Mouse (Mus musculus) CH12.LX (cell line): ENCODE measurements around the gene Kpna6. TPM values are rescaled to one million over a fixed set of nuclear protein-coding genes. Genes with fewer than 3 reads are reported as not detected.
A peak's percentile ranks its signal among the peaks of the same experiment; 100 is the strongest.

Experiments used
- DNase-seq: peaks from one replicate; pipeline ENCODE4 v3.0.0-alpha.2; 2013; ENCODE audit errors: extremely low read depth
- H3K27ac ChIP-seq: 2 replicates; pipeline ENCODE4 v1.5.1; 2012; ENCODE audit warnings: low read depth, mild to moderate bottlenecking, control low read depth, moderate library complexity; ENCODE audit not compliant: insufficient read depth
- H3K27me3 ChIP-seq: replicated peaks from 2 replicates; pipeline ENCODE3; 2012; ENCODE audit warnings: inconsistent platforms
- H3K36me3 ChIP-seq, 2 experiments: replicated peaks in 1 of 2; 2 replicates each; pipeline versions ENCODE3 to v1.6.1; 2012; ENCODE audit warnings: inconsistent platforms in 1 of 2, low read length in 1 of 2, mild to moderate bottlenecking in 1 of 2, mixed read lengths in 1 of 2, moderate library complexity in 1 of 2; ENCODE audit not compliant: control insufficient read depth in 1 of 2, insufficient read depth in 1 of 2
- H3K4me1 ChIP-seq, 2 experiments: 2 replicates each; pipeline ENCODE4 v1.6.1; 2012; ENCODE audit warnings: inconsistent platforms in 1 of 2, moderate library complexity in 1 of 2; ENCODE audit not compliant: insufficient read depth in 2 of 2, control insufficient read depth in 1 of 2
- H3K4me2 ChIP-seq: 2 replicates; pipeline ENCODE4 v1.6.1; 2012; ENCODE audit warnings: low read depth, mild to moderate bottlenecking, control low read depth; ENCODE audit not compliant: poor library complexity, insufficient read depth, severe bottlenecking
- H3K4me3 ChIP-seq, 3 experiments: fragments of 150-350 bp in 1 of 3; sonication (generic) in 1 of 3; replicated peaks in 1 of 3; 2 replicates each; pipeline versions ENCODE3 to v1.5.1; 2011 to 2012; ENCODE audit warnings: low read depth in 2 of 3, low read length in 2 of 3, mild to moderate bottlenecking in 2 of 3, moderate library complexity in 2 of 3, control low read depth in 1 of 3, improper control_type of control experiment in 1 of 3, inconsistent platforms in 1 of 3, mixed read lengths in 1 of 3; ENCODE audit not compliant: poor library complexity in 1 of 3
- H3K79me2 ChIP-seq: replicated peaks from 2 replicates; pipeline ENCODE4 v1.6.1; 2012; ENCODE audit warnings: mild to moderate bottlenecking, moderate library complexity; ENCODE audit not compliant: control insufficient read depth, poor library complexity, insufficient read depth, severe bottlenecking; ENCODE audit errors: extremely low read depth
- H3K9ac ChIP-seq: 2 replicates; pipeline ENCODE4 v1.6.1; 2012; ENCODE audit warnings: low read depth, mild to moderate bottlenecking, control low read depth, moderate library complexity; ENCODE audit not compliant: insufficient read depth
- H3K9me3 ChIP-seq: replicated peaks from 2 replicates; pipeline ENCODE3; 2012; ENCODE audit warnings: low read length, inconsistent platforms, mixed read lengths
- BHLHE40 ChIP-seq: IDR thresholded peaks from 2 replicates; pipeline ENCODE4 v1.6.1; 2011; ENCODE audit warnings: mild to moderate bottlenecking, low read depth, low read length, improper control_type of control experiment
- CTCF ChIP-seq, 2 experiments: IDR thresholded peaks in 1 of 2; conservative IDR thresholded peaks in 1 of 2; 2 replicates each; pipeline ENCODE4 v1.5.1; 2011 to 2012; ENCODE audit warnings: low read depth in 2 of 2, low read length in 2 of 2, improper control_type of control experiment in 1 of 2, inconsistent platforms in 1 of 2, mild to moderate bottlenecking in 1 of 2, moderate library complexity in 1 of 2
- ELF1 ChIP-seq: IDR thresholded peaks from 2 replicates; pipeline ENCODE4 v1.6.1; 2014; ENCODE audit warnings: low read depth, mild to moderate bottlenecking, inconsistent platforms, low read length, improper control_type of control experiment
- EP300 ChIP-seq: IDR thresholded peaks from 2 replicates; pipeline ENCODE4 v1.6.1; 2011; ENCODE audit warnings: low read length, improper control_type of control experiment
- ETS1 ChIP-seq: conservative IDR thresholded peaks from 2 replicates; pipeline ENCODE4 v1.6.1; 2012; ENCODE audit warnings: low read depth, mild to moderate bottlenecking, inconsistent platforms, low read length, improper control_type of control experiment, moderate library complexity
- GABPA ChIP-seq: IDR thresholded peaks from 2 replicates; pipeline ENCODE4 v1.6.1; 2012; ENCODE audit warnings: low read depth, low read length, improper control_type of control experiment, inconsistent platforms; ENCODE audit not compliant: insufficient replicate concordance
- JUN ChIP-seq: IDR thresholded peaks from 2 replicates; pipeline ENCODE4 v1.6.1; 2011; ENCODE audit warnings: low read depth, mild to moderate bottlenecking, low read length, improper control_type of control experiment, moderate library complexity; ENCODE audit not compliant: insufficient read depth
- KAT2A ChIP-seq: IDR thresholded peaks from 2 replicates; pipeline ENCODE4 v1.6.1; 2012; ENCODE audit warnings: low read length, improper control_type of control experiment, inconsistent platforms; ENCODE audit not compliant: insufficient replicate concordance
- MAX ChIP-seq: IDR thresholded peaks from 2 replicates; pipeline ENCODE4 v1.6.1; 2011; ENCODE audit warnings: low read length, improper control_type of control experiment
- MAZ ChIP-seq: IDR thresholded peaks from 2 replicates; pipeline ENCODE4 v1.6.1; 2012; ENCODE audit warnings: low read depth, mild to moderate bottlenecking, inconsistent platforms, low read length, improper control_type of control experiment, moderate library complexity
- MXI1 ChIP-seq: IDR thresholded peaks from 2 replicates; pipeline ENCODE4 v1.6.1; 2011; ENCODE audit warnings: mild to moderate bottlenecking, low read depth, low read length, improper control_type of control experiment
- MYC ChIP-seq: IDR thresholded peaks from 2 replicates; pipeline ENCODE4 v1.6.1; 2011; ENCODE audit warnings: low read depth, mild to moderate bottlenecking, improper control_type of control experiment, low read length
- NRF1 ChIP-seq: IDR thresholded peaks from 2 replicates; pipeline ENCODE4 v1.6.1; 2014; ENCODE audit warnings: low read depth, mild to moderate bottlenecking, inconsistent platforms, low read length, improper control_type of control experiment, moderate library complexity
- PAX5 ChIP-seq: IDR thresholded peaks from 2 replicates; pipeline ENCODE4 v1.6.1; 2012; ENCODE audit warnings: low read length, inconsistent platforms, mixed read lengths
- POLR2A ChIP-seq: IDR thresholded peaks from 2 replicates; pipeline ENCODE4 v1.6.1; 2011; ENCODE audit warnings: low read depth, mild to moderate bottlenecking, improper control_type of control experiment, low read length
- POLR2AphosphoS2 ChIP-seq: IDR thresholded peaks from 2 replicates; pipeline ENCODE4 v1.6.1; 2011; ENCODE audit warnings: low read depth, low read length, improper control_type of control experiment
- RCOR1 ChIP-seq: conservative IDR thresholded peaks from 2 replicates; pipeline ENCODE4 v1.6.1; 2012; ENCODE audit warnings: low read depth, mild to moderate bottlenecking, inconsistent platforms, low read length, improper control_type of control experiment
- SMC3 ChIP-seq: IDR thresholded peaks from 2 replicates; pipeline ENCODE4 v1.6.1; 2011; ENCODE audit warnings: low read depth, low read length, improper control_type of control experiment
- TCF12 ChIP-seq: IDR thresholded peaks from 2 replicates; pipeline ENCODE4 v1.6.1; 2014; ENCODE audit warnings: low read depth, mild to moderate bottlenecking, inconsistent platforms, low read length, improper control_type of control experiment
- USF2 ChIP-seq: conservative IDR thresholded peaks from 2 replicates; pipeline ENCODE4 v1.6.1; 2011; ENCODE audit warnings: low read depth, low read length, improper control_type of control experiment
- ZNF384 ChIP-seq: IDR thresholded peaks from 2 replicates; pipeline ENCODE4 v1.6.1; 2012; ENCODE audit warnings: low read depth, low read length, improper control_type of control experiment, inconsistent platforms
- dilution Hi-C: fragments of 300-500 bp; cut with MboI; formaldehyde crosslinking; loops from 2 replicates; pipeline ENCODE4 v1.14.3; 2020; ENCODE audit warnings: low sequenced_read_pairs; ENCODE audit not compliant: extremely low pct_unique_long_range_greater_than_20kb, extremely low pct_ligation_motif_present
- in situ Hi-C: fragments of 300-500 bp; cut with MboI; formaldehyde crosslinking; loops from 3 replicates; pipeline ENCODE4 v1.14.3; 2019; ENCODE audit warnings: low sequenced_read_pairs, low pct_ligation_motif_present, low pct_unique_long_range_greater_than_20kb, mixed read lengths
- polyA plus RNA-seq: library from polyadenylated mRNA; unstranded; fragments of >175 nt; gene quantifications from 2 replicates; pipeline ENCODE4 v1.2.1, GENCODE M21; 2012; ENCODE audit warnings: low read depth; ENCODE audit not compliant: insufficient read length
- total RNA-seq, 2 experiments: library from RNA; depleted of rRNA; stranded (reverse); fragments of 300-350 nt in 1 of 2; fragments of >200 nt in 1 of 2; gene quantifications; 2 replicates each; pipeline ENCODE4 v1.2.3; 2012 to 2014

Gene Kpna6
- total and polyA plus RNA-seq, 3 experiments: 17.3 to 25.8 (median 19.6) TPM

- Histone ChIP-seq H3K4me3 (peak within 1 kb of the TSS; percentile 31 to 77 (median 54)), H3K36me3 (peaks cover 27 to 47% of the 10 kb centered on the region in 2 experiments), H3K4me2 (peak within 1 kb of the TSS; percentile 35), H3K27ac (peak within 1 kb of the TSS; percentile 29), H3K9ac (peak within 1 kb of the TSS; percentile 46; the same call in 1 of the 2 replicates), H3K27me3 (no peaks in the 10 kb centered on the region), H3K9me3 (no peaks in the 10 kb centered on the region), H3K4me1 (peaks cover 11 to 63% of the 10 kb centered on the region in 2 experiments), H3K79me2 (no peaks in the 10 kb centered on the region)
- 0 out of 2 replicates have a peak, but pooled peaks have one; percentile 11 for TF ChIP-seq MXI1
- no peak for TF ChIP-seq POLR2A
- TF ChIP-seq BHLHE40: 0 out of 2 replicates have a peak, but pooled peaks have one; percentile 10
- no peak for DNase-seq
- in situ Hi-C loops: loop anchor here (25.0 kb wide), 1 partner anchor 261 kb away; no protein-coding TSS in a partner anchor
- dilution Hi-C loops: no loop called here
These were observed 48.9 kb downstream of the Kpna6 start, which contains the start of gene Ccdc28b for GRCm38 (mm10) chr4:129623681-129624091. Gene Ccdc28b (minus strand): TSS chr4:129623947.

GRCm38 (mm10) chr4:129622803-129623535, 49.6 kb downstream of the Kpna6 start:
- TF ChIP-seq POLR2AphosphoS2 (no peak), MAX (no peak), MAZ (no peak), CTCF (conservative IDR thresholded peaks at IDR 0.05 in 1 of 2, IDR thresholded peaks at IDR 0.05 in 1 of 2; ENCODE audit: low read depth in 2 of 2, low read length in 2 of 2) (no peak), ETS1 (no peak), NRF1 (no peak), TCF12 (no peak), BHLHE40 (no peak), PAX5 (no peak), EP300 (no peak), RCOR1 (no peak), GABPA (no peak), MYC (no peak), KAT2A (no peak), ELF1 (no peak), JUN (no peak), SMC3 (no peak), ZNF384 (no peak), USF2 (no peak)
- Histone ChIP-seq H3K36me3 (peaks cover 20 to 40% of the 10 kb centered on the region in 2 experiments), H3K9me3 (no peaks in the 10 kb centered on the region), H3K4me1 (peaks cover 11 to 67% of the 10 kb centered on the region in 2 experiments), H3K27ac (no peak overlapping the region), H3K4me3 (peak overlapping the region in 2 of 3 experiments; percentile 54 to 77), H3K79me2 (no peaks in the 10 kb centered on the region), H3K4me2 (peak overlapping the region; percentile 10), H3K9ac (peak overlapping the region; percentile 46; the same call in 1 of the 2 replicates), H3K27me3 (no peaks in the 10 kb centered on the region)
- dilution Hi-C loops: no loop called here
- DNase-seq: no peak
- in situ Hi-C loops: loop anchor here (25.0 kb wide), 1 partner anchor 261 kb away; no protein-coding TSS in a partner anchor
